Mouse (Mus musculus) liver, embryonic 14.5 days (tissue): ENCODE measurements around the gene Hyal1.

Source experiments
- CTCF ChIP-seq: IDR thresholded peaks from 2 replicates; pipeline ENCODE4 v1.5.1; 2016; ENCODE audit warnings: antibody characterized with exemption, low read depth, control low read depth
- EP300 ChIP-seq: IDR thresholded peaks from 2 replicates; pipeline ENCODE4 v1.6.1; 2016; ENCODE audit warnings: antibody characterized with exemption, low read depth

DNA sequence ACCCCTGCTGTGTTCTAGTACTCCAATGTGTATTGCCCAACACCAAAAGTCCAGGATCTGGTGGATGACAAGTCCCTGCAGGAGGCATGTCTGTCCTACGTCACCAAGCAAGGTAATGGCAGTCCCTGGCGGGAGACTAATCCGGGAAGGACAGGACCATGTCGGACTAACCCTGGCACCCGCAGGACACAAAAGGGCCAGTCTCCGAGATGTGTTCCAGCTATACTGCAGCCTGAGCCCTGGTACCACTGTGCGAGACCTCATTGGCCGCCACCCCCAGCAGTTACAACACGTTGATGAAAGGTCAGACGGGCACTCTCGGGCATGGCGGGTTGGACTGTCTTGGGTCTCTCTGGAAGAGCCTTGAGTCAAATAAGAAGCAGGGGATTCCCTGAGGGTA is 32.0 kb upstream of the Hyal1 start:
- TF ChIP-seq CTCF (no peak), EP300 (no peak)
